Mouse (Mus musculus): ENCODE data around the gene Txnrd2. TPM values are rescaled to one million over a fixed set of nuclear protein-coding genes. Genes with fewer than 3 reads are reported as not detected.

Txnrd2 gene
- total RNA-seq, 1 experiment from 2014 or later: 8.5 TPM

GRCm38 (mm10) chr16:18507200-18507549 is 81.0 kb downstream of the Txnrd2 start:
- no peak for ATAC-seq (ENCODE audit: extremely low read depth, insufficient number of reproducible peaks, low FRiP score, poor library complexity, severe bottlenecking)

- ATAC-seq (ENCODE audit: extremely low read depth, insufficient number of reproducible peaks, low FRiP score, poor library complexity, severe bottlenecking): no peak
Measured at GRCm38 (mm10) chr16:18511741-18512140, 85.6 kb downstream of the Txnrd2 start.

- no peak for ATAC-seq (ENCODE audit: extremely low read depth, insufficient number of reproducible peaks, low FRiP score, poor library complexity, severe bottlenecking)
Measured at GRCm38 (mm10) chr16:18513508-18513907, 87.3 kb downstream of the Txnrd2 start.

- ATAC-seq (ENCODE audit: extremely low read depth, insufficient number of reproducible peaks, low FRiP score, poor library complexity, severe bottlenecking): no peak
Measured at GRCm38 (mm10) chr16:18518091-18518490, 91.9 kb downstream of the Txnrd2 start.

- no peak for ATAC-seq (ENCODE audit: extremely low read depth, insufficient number of reproducible peaks, low FRiP score, poor library complexity, severe bottlenecking)
Measured at GRCm38 (mm10) chr16:18523563-18524245, 97.5 kb downstream of the Txnrd2 start.

- ATAC-seq (ENCODE audit: extremely low read depth, insufficient number of reproducible peaks, low FRiP score, poor library complexity, severe bottlenecking): no peak
Measured at GRCm38 (mm10) chr16:18528656-18529055, 102.5 kb downstream of the Txnrd2 start.

Other genes starting within 250 kb of the Txnrd2 start
- gene Ccdc188, start 208.5 kb upstream of the Txnrd2 start, total RNA-seq (2017): not detected in 2 replicates
- 9.3 and 14.0 TPM in 2 replicates for gene Zdhhc8, start 191.2 kb upstream of the Txnrd2 start, total RNA-seq (2017)
- 113 and 131 TPM in 2 replicates for gene Trmt2a, start 177.7 kb upstream of the Txnrd2 start, total RNA-seq (2017)
- 56.7 and 62.2 TPM in 2 replicates for gene Ranbp1, start 177.7 kb upstream of the Txnrd2 start, total RNA-seq (2017)
- not detected in 2 replicates for gene Gm49776, start 168.1 kb upstream of the Txnrd2 start, total RNA-seq (2017)
- gene Dgcr8, start 137.1 kb upstream of the Txnrd2 start, total RNA-seq (2017): 47.6 and 72.4 TPM in 2 replicates
- gene Tango2, start 78.3 kb upstream of the Txnrd2 start, total RNA-seq (2017): 23.8 and 30.3 TPM in 2 replicates
- 3.9 and 4.7 TPM in 2 replicates for gene Arvcf, start 78.2 kb upstream of the Txnrd2 start, total RNA-seq (2017)
- gene Comt, start 468 bp downstream of the Txnrd2 start, total RNA-seq (2017): 12.3 and 14.5 TPM in 2 replicates
- 0.47 and 0.61 TPM in 2 replicates for gene Gnb1l, start 72.3 kb downstream of the Txnrd2 start, total RNA-seq (2017)
- gene Rtl10, start 72.5 kb downstream of the Txnrd2 start, total RNA-seq (2017): 2.8 and 2.9 TPM in 2 replicates
- not detected in 2 replicates for gene Tbx1, start 164.3 kb downstream of the Txnrd2 start, total RNA-seq (2017)
- gene Gp1bb, start 196.0 kb downstream of the Txnrd2 start, total RNA-seq (2017): 4.8 and 5.4 TPM in 2 replicates
- 2.3 and 4.8 TPM in 2 replicates for gene Gm49601, start 200.0 kb downstream of the Txnrd2 start, total RNA-seq (2017)
- 2.2 and 3.6 TPM in 2 replicates for gene Sept5, start 203.6 kb downstream of the Txnrd2 start, total RNA-seq (2017)